Mouse (Mus musculus): ENCODE results near the gene Sema5b.

Sema5b gene

GRCm38 (mm10) chr16:35541117-35541641 lies at the start of gene Sema5b:
Gene Sema5b (plus strand): TSS chr16:35541145.
- DNase-seq (ENCODE audit: low read depth, low spot score) = peak; percentile 67

GRCm38 (mm10) chr16:35500342-35500741 lies 40.6 kb upstream of the Sema5b start:
- no peak for DNase-seq (ENCODE audit: low read depth, low spot score)

GRCm38 (mm10) chr16:35501106-35501760 lies 39.7 kb upstream of the Sema5b start:
- DNase-seq (ENCODE audit: low read depth, low spot score) = no peak

GRCm38 (mm10) chr16:35502456-35502855 lies 38.5 kb upstream of the Sema5b start:
- DNase-seq (ENCODE audit: low read depth, low spot score) = no peak

GRCm38 (mm10) chr16:35504266-35504665 lies 36.7 kb upstream of the Sema5b start:
- DNase-seq (ENCODE audit: low read depth, low spot score) = no peak

GRCm38 (mm10) chr16:35505786-35506185 lies 35.2 kb upstream of the Sema5b start:
- no peak for DNase-seq (ENCODE audit: low read depth, low spot score)

GRCm38 (mm10) chr16:35508581-35508980 lies 32.4 kb upstream of the Sema5b start:
- DNase-seq (ENCODE audit: low read depth, low spot score) = no peak

GRCm38 (mm10) chr16:35509331-35510070 lies 31.4 kb upstream of the Sema5b start:
- no peak for DNase-seq (ENCODE audit: low read depth, low spot score)

- DNase-seq (ENCODE audit: low read depth, low spot score) = no peak
Observed at GRCm38 (mm10) chr16:35515977-35516612, 24.9 kb upstream of the Sema5b start.

GRCm38 (mm10) chr16:35517976-35518951 lies 22.7 kb upstream of the Sema5b start:
- DNase-seq (ENCODE audit: low read depth, low spot score) = no peak

GRCm38 (mm10) chr16:35519245-35519644 lies 21.7 kb upstream of the Sema5b start:
- DNase-seq (ENCODE audit: low read depth, low spot score) = no peak

- no peak for DNase-seq (ENCODE audit: low read depth, low spot score)
Observed at GRCm38 (mm10) chr16:35524200-35524599, 16.7 kb upstream of the Sema5b start.

GRCm38 (mm10) chr16:35534630-35535029 lies 6.3 kb upstream of the Sema5b start:
- no peak for DNase-seq (ENCODE audit: low read depth, low spot score)

GRCm38 (mm10) chr16:35537651-35538050 lies 3.3 kb upstream of the Sema5b start:
- no peak for DNase-seq (ENCODE audit: low read depth, low spot score)

- no peak for DNase-seq (ENCODE audit: low read depth, low spot score)
Observed at GRCm38 (mm10) chr16:35539041-35539440, 1.9 kb upstream of the Sema5b start.

GRCm38 (mm10) chr16:35540333-35541116 lies 420 bp upstream of the Sema5b start:
- peak; percentile 57 for DNase-seq (ENCODE audit: low read depth, low spot score)

- no peak for DNase-seq (ENCODE audit: low read depth, low spot score)
Observed at GRCm38 (mm10) chr16:35541661-35542420, 896 bp downstream of the Sema5b start.

GRCm38 (mm10) chr16:35542421-35542780 lies 1.5 kb downstream of the Sema5b start:
- DNase-seq (ENCODE audit: low read depth, low spot score) = no peak

GRCm38 (mm10) chr16:35545723-35546122 lies 4.8 kb downstream of the Sema5b start:
- no peak for DNase-seq (ENCODE audit: low read depth, low spot score)

- DNase-seq (ENCODE audit: low read depth, low spot score) = no peak
Observed at GRCm38 (mm10) chr16:35547966-35548365, 7.0 kb downstream of the Sema5b start.

Measured in brain, embryonic 18.5 days (tissue).